Mouse (Mus musculus) CD8-positive naive resting alpha-beta T cell, adult 57 days (primary cell): Measurements from ENCODE around the gene Mettl7a3. TPM values are rescaled to one million over a fixed set of nuclear protein-coding genes. Genes with fewer than 3 reads are reported as not detected.

Experiments
- total RNA-seq: library from RNA; stranded (reverse); gene quantifications from one replicate; pipeline ENCODE4 v1.2.4, GENCODE M21; 2023

Mettl7a3 gene
- not detected for total RNA-seq

GRCm38 (mm10) chr15:100334629-100335028 lies at the start of gene Mettl7a3:
Gene Mettl7a3 (plus strand): TSS chr15:100334929.

GRCm38 (mm10) chr15:100304019-100304991 lies 30.4 kb upstream of the Mettl7a3 start, which contains the start of gene Mettl7a1:
Gene Mettl7a1 (plus strand): TSS chr15:100304140.

GRCm38 (mm10) chr15:100352711-100353250 lies 18.1 kb downstream of the Mettl7a3 start, which contains the start of the genes Methig1 and Mettl7a2:
Gene Methig1 (plus strand): TSS chr15:100353149.
Gene Mettl7a2 (plus strand): TSS chr15:100353200.

GRCm38 (mm10) chr15:100364242-100364641 lies 29.5 kb downstream of the Mettl7a3 start, which contains the start of gene Higd1c:
Gene Higd1c (plus strand): TSS chr15:100364542.

Other genes with a start within 250 kb of the Mettl7a3 start
- 68.5 TPM for gene Atf1, start 107.1 kb upstream of the Mettl7a3 start, total RNA-seq
- not detected for gene Tmprss12, start 54.1 kb upstream of the Mettl7a3 start, total RNA-seq
- gene Mettl7a1, start 30.8 kb upstream of the Mettl7a3 start, total RNA-seq = 32.5 TPM
- gene Methig1, start 18.2 kb downstream of the Mettl7a3 start, total RNA-seq = not detected
- gene Mettl7a2, start 18.3 kb downstream of the Mettl7a3 start, total RNA-seq = 1.2 TPM
- not detected for gene Higd1c, start 29.6 kb downstream of the Mettl7a3 start, total RNA-seq
- gene Gm5475, start 87.2 kb downstream of the Mettl7a3 start, total RNA-seq = not detected
- 70.8 TPM for gene Slc11a2, start 90.1 kb downstream of the Mettl7a3 start, total RNA-seq
- 57.2 TPM for gene Letmd1, start 134.1 kb downstream of the Mettl7a3 start, total RNA-seq
- 10.2 TPM for gene Csrnp2, start 160.6 kb downstream of the Mettl7a3 start, total RNA-seq
- gene Tfcp2, start 217.1 kb downstream of the Mettl7a3 start, total RNA-seq = 11.4 TPM